Mouse (Mus musculus): Measurements from ENCODE around the gene Kctd20. TPM values are rescaled to one million over a fixed set of nuclear protein-coding genes. Genes with fewer than 3 reads are reported as not detected.
"Not testable (repeated sequence)": the region's sequence is repeated elsewhere in the genome, so short reads cannot be mapped to it uniquely, and the experiment has no call there.

Gene Kctd20
- polyA plus RNA-seq, 1 experiment: 41.6 TPM

- DNase-seq (ENCODE audit: low spot score): no peak
These were observed 30.8 kb downstream of the Kctd20 start for GRCm38 (mm10) chr17:28982591-28982990.

- no peak for DNase-seq (ENCODE audit: low spot score)
These were observed 33.1 kb downstream of the Kctd20 start for GRCm38 (mm10) chr17:28984724-28985420.

GRCm38 (mm10) chr17:28986833-28987232 is 35.1 kb downstream of the Kctd20 start:
- no peak for DNase-seq (ENCODE audit: low spot score)

- DNase-seq (ENCODE audit: low spot score): no peak
These were observed 36.0 kb downstream of the Kctd20 start for GRCm38 (mm10) chr17:28987713-28988112.

- no peak for DNase-seq (ENCODE audit: low spot score)
These were observed 36.5 kb downstream of the Kctd20 start for GRCm38 (mm10) chr17:28988291-28988690.

GRCm38 (mm10) chr17:28988996-28989395 is 37.2 kb downstream of the Kctd20 start:
- no peak for DNase-seq (ENCODE audit: low spot score)

GRCm38 (mm10) chr17:28990060-28990459 is 38.3 kb downstream of the Kctd20 start:
- no peak for DNase-seq (ENCODE audit: low spot score)

- DNase-seq (ENCODE audit: low spot score): no peak
These were observed 39.5 kb downstream of the Kctd20 start for GRCm38 (mm10) chr17:28991286-28991685.

- DNase-seq (ENCODE audit: low spot score): no peak
These were observed 40.4 kb downstream of the Kctd20 start for GRCm38 (mm10) chr17:28992105-28992504.

GRCm38 (mm10) chr17:28993004-28993403 is 41.3 kb downstream of the Kctd20 start:
- DNase-seq (ENCODE audit: low spot score): not testable (repeated sequence)

- no peak for DNase-seq (ENCODE audit: low spot score)
These were observed 42.9 kb downstream of the Kctd20 start for GRCm38 (mm10) chr17:28994615-28995014.

GRCm38 (mm10) chr17:29000465-29000864 is 48.7 kb downstream of the Kctd20 start:
- DNase-seq (ENCODE audit: low spot score): no peak

GRCm38 (mm10) chr17:29003740-29004139 is 52.0 kb downstream of the Kctd20 start:
- DNase-seq (ENCODE audit: low spot score): no peak

GRCm38 (mm10) chr17:29005002-29005401 is 53.3 kb downstream of the Kctd20 start:
- no peak for DNase-seq (ENCODE audit: low spot score)

GRCm38 (mm10) chr17:29006812-29007211 is 55.1 kb downstream of the Kctd20 start:
- no peak for DNase-seq (ENCODE audit: low spot score)

GRCm38 (mm10) chr17:29007243-29007640 is 55.5 kb downstream of the Kctd20 start:
- no peak for DNase-seq (ENCODE audit: low spot score)

- DNase-seq (ENCODE audit: low spot score): peak; percentile 99
These were observed 56.0 kb downstream of the Kctd20 start, which contains the start of gene Stk38 for GRCm38 (mm10) chr17:29007641-29008325. Gene Stk38 (minus strand): TSS chr17:29007995.

- no peak for DNase-seq (ENCODE audit: low spot score)
These were observed 56.5 kb downstream of the Kctd20 start for GRCm38 (mm10) chr17:29008326-29008650.

- no peak for DNase-seq (ENCODE audit: low spot score)
These were observed 57.4 kb downstream of the Kctd20 start for GRCm38 (mm10) chr17:29009181-29009580.

- no peak for DNase-seq (ENCODE audit: low spot score)
These were observed 62.5 kb downstream of the Kctd20 start for GRCm38 (mm10) chr17:29014235-29014634.

GRCm38 (mm10) chr17:29015638-29016037 is 63.9 kb downstream of the Kctd20 start:
- no peak for DNase-seq (ENCODE audit: low spot score)

- no peak for DNase-seq (ENCODE audit: low spot score)
These were observed 65.0 kb downstream of the Kctd20 start for GRCm38 (mm10) chr17:29016705-29017104.

GRCm38 (mm10) chr17:29018292-29018984 is 66.7 kb downstream of the Kctd20 start:
- DNase-seq (ENCODE audit: low spot score): no peak

Data from urinary bladder, adult 2 months (tissue).